Mouse (Mus musculus): ENCODE measurements around the gene Sftpa1.

- peak; percentile 84 for TF ChIP-seq CTCF (IDR thresholded peaks at IDR 0.05)
- no peak for TF ChIP-seq EP300 (IDR thresholded peaks at IDR 0.05)
Observed at GRCm38 (mm10) chr14:41162663-41163062, 31.1 kb downstream of the Sftpa1 start.
